Mouse (Mus musculus): ENCODE measurements around the gene Hmgb1.

DNA sequence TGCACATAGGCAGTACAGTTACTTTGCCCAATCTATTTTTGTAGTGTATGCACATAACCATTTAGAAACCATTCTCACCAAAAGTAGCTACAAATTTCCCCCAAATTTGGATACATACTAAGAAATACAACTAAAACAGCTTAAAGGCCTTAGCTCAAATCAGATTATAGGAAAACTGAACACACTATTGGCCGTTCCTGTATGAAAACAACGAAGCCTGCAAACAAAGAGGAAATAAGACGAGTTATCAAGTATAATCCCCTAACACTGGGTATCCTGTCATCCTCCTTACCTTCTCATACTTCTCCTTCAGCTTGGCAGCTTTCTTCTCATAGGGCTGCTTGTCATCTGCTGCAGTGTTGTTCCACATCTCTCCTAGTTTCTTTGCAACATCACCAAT, 134.9 kb downstream of the Hmgb1 start:
- TF ChIP-seq POLR2A (IDR thresholded peaks at IDR 0.05; ENCODE audit: control insufficient read depth, extremely low read depth, insufficient read depth, low read length, poor library complexity): no peak
- TF ChIP-seq CTCF (IDR thresholded peaks at IDR 0.05; ENCODE audit: borderline replicate concordance, control insufficient read depth, extremely low read depth, insufficient read depth, low read length, poor library complexity): no peak

Data from thymus, adult 2 months (tissue).